Comparison of ENCODE assay signal across 22 mouse cellular contexts in genomic region chr5:123166437-123166836, GRCm38 (mm10). TPM values are rescaled to one million over a fixed set of nuclear protein-coding genes. Genes with fewer than 3 reads are reported as not detected.
"Had no signal": no experiment of that assay in that cellular context is flagged by ENCODE, and none has a peak within 500 bp of the region (broad histone marks: within the 10 kb centered on the region; RNA-seq: fewer than 3 reads in every experiment).

No protein-coding gene starts in this region.

- H3K4me2 ChIP-seq: lung, embryonic 14.5 days; midbrain, embryonic 12.5 days; neural tube, embryonic 13.5 days; neural tube, embryonic 15.5 days had no signal

- ATAC-seq: midbrain, embryonic 16.5 days had no signal

- DNase-seq: lung, embryonic 14.5 days; lung, postnatal 10 days; midbrain, embryonic 14.5 days; retina, postnatal 1 day; right cerebral cortex, adult 18-20 months; right cerebral cortex, postnatal 25 days; right cerebral cortex, postnatal 4 days; spleen, adult 18-20 months; thymus, adult 18-20 months; thymus, postnatal 14 days; thymus, postnatal 36 days had no signal

- H3K9me3 ChIP-seq: midbrain, embryonic 10.5 days; midbrain, embryonic 12.5 days; neural tube, embryonic 13.5 days; neural tube, embryonic 15.5 days had no signal

- H3K9ac ChIP-seq: lung, embryonic 14.5 days; midbrain, embryonic 12.5 days; neural tube, embryonic 13.5 days; neural tube, embryonic 15.5 days had no signal

- H3K4me3 ChIP-seq: midbrain, embryonic 10.5 days; midbrain, embryonic 12.5 days; myocyte; neural tube, embryonic 13.5 days; neural tube, embryonic 15.5 days had no signal

- H3K27ac ChIP-seq: midbrain, embryonic 10.5 days; midbrain, embryonic 12.5 days; neural tube, embryonic 13.5 days; neural tube, embryonic 15.5 days had no signal

- H3K27me3 ChIP-seq: midbrain, embryonic 12.5 days; neural tube, embryonic 13.5 days; neural tube, embryonic 15.5 days had no signal

RNA-seq across cellular contexts. Expression of gene Hpd, which starts 16.1 kb away (rescaled TPM):
- total RNA-seq: megakaryocyte, adult 5-6 weeks; megakaryocyte-erythroid progenitor cell, adult 5-6 weeks had no signal
- polyA plus RNA-seq: lung, embryonic 14.5 days; midbrain, embryonic 10.5 days; midbrain, embryonic 12.5 days; midbrain, embryonic 14.5 days; midbrain, embryonic 16.5 days; myocyte; neural tube, embryonic 11.5 days; neural tube, embryonic 13.5 days; neural tube, embryonic 15.5 days; stomach, embryonic 14.5 days; thymus, postnatal 0 days had no signal
